8 mouse cellular contexts compared by ENCODE assay signal in the genomic region with DNA sequence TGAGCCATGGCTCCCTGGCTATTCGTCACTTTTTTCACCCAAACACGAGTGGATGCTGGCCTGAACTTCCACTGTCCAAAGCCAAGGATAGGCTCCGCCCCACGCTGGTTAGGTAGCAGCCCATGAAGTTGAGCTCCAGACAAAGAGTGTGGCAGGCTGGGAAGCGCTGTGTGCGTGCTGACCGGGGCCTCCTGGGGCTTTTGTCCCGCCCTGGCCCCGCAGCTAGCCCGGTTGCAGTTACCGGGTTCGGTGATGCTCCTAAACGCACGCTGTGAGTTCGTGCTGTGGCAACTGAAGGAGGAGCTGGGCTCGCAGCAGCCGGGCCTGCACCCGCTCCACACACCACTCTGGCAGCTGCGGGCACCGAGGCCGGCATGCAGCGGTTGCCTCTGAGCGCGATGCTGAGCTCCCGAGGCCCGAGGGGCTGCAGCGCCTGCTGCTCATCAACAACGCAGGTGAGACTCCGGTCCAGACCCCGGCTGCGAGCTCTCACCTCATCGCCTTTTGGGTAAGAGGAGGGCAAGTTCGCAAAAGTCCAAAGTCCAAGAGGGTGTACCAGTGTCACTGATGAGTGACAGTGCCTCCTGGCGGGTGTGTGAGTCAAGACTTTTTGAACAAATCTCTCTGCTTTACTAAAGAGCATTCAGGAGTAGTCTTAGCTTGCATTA. TPM values are rescaled to one million over a fixed set of nuclear protein-coding genes. Genes with fewer than 3 reads are reported as not detected.
DNase-seq lines count a peak whose midpoint lies in the region; ATAC-seq and TF ChIP-seq lines count a peak whose summit lies in the region.

No protein-coding gene starts in this region.

- DNase-seq in left cerebral cortex, adult 2 months (ENCODE audit: extremely low spot score in 1 of 2, low spot score in 2 of 2), result no peak
- no peak for DNase-seq in left cerebral cortex, adult 11 months (ENCODE audit: low spot score)
- DNase-seq in c-Kit-positive CD71-negative TER-119-negative erythroid progenitor cells, embryonic 14.5 days (ENCODE audit: low read depth), result peak; percentile 17
- peak; percentile 25 to 58 for DNase-seq in gastrocnemius, postnatal 4 days (ENCODE audit: low spot score in 2 of 2)
- DNase-seq in spleen, postnatal 14 days (ENCODE audit: low spot score in 2 of 2), result no peak

- 2% methylated on average over 34 of the region's 34 CpGs for WGBS in intestine, embryonic 16.5 days
- WGBS in liver, embryonic 16.5 days (ENCODE audit: insufficient replicate concordance), result 3% methylated on average over 34 of the region's 34 CpGs
- 1% methylated on average over 34 of the region's 34 CpGs for WGBS in neural tube, embryonic 13.5 days

- no peaks in the 10 kb centered on the region for H3K9me3 ChIP-seq in intestine, embryonic 16.5 days (ENCODE audit: control insufficient read depth, low read length)
- H3K9me3 ChIP-seq in liver, embryonic 16.5 days (replicated peaks; ENCODE audit: control insufficient read depth, low read length), result no peaks in the 10 kb centered on the region
- no peaks in the 10 kb centered on the region for H3K9me3 ChIP-seq in neural tube, embryonic 13.5 days

- ATAC-seq in intestine, embryonic 16.5 days, result peak; percentile 64
- 0 out of 2 replicates have a peak, but pooled peaks have one; percentile 27 for ATAC-seq in liver, embryonic 16.5 days (ENCODE audit: low read depth)
- ATAC-seq in neural tube, embryonic 13.5 days (ENCODE audit: low read depth), result peak; percentile 58; the same call in 1 of the 2 replicates

- peaks cover 10% of the 10 kb centered on the region for H3K4me1 ChIP-seq in intestine, embryonic 16.5 days (ENCODE audit: control insufficient read depth, insufficient read depth, low read length)
- H3K4me1 ChIP-seq in liver, embryonic 16.5 days (ENCODE audit: control insufficient read depth, low read depth, low read length), result no peaks in the 10 kb centered on the region
- H3K4me1 ChIP-seq in neural tube, embryonic 13.5 days (replicated peaks), result peaks cover 10% of the 10 kb centered on the region

- no peak overlapping the region for H3K27ac ChIP-seq in left cerebral cortex, adult 2 months
- H3K27ac ChIP-seq in intestine, embryonic 16.5 days (ENCODE audit: low read length), result no peak overlapping the region
- no peak overlapping the region for H3K27ac ChIP-seq in liver, embryonic 16.5 days (ENCODE audit: low read length)
- no peak overlapping the region for H3K27ac ChIP-seq in neural tube, embryonic 13.5 days (replicated peaks)

- peak; percentile 53 for TF ChIP-seq CTCF in left cerebral cortex, adult 2 months (IDR thresholded peaks at IDR 0.05)

- intact Hi-C loops in left cerebral cortex, adult 2 months (cut with DNase I), result loop anchor here (1.0 to 2.0 kb wide), 2 partner anchors 240 to 255 kb away; no protein-coding TSS in a partner anchor

- H3K9ac ChIP-seq in intestine, embryonic 16.5 days (ENCODE audit: low read depth, low read length), result peak overlapping the region; percentile 69
- H3K9ac ChIP-seq in liver, embryonic 16.5 days (ENCODE audit: low read depth, low read length), result no peak overlapping the region
- H3K9ac ChIP-seq in neural tube, embryonic 13.5 days, result peak overlapping the region; percentile 67

- H3K36me3 ChIP-seq in intestine, embryonic 16.5 days (ENCODE audit: control insufficient read depth, insufficient read depth, low read length), result no peaks in the 10 kb centered on the region
- no peaks in the 10 kb centered on the region for H3K36me3 ChIP-seq in liver, embryonic 16.5 days (ENCODE audit: control insufficient read depth, insufficient read depth)
- H3K36me3 ChIP-seq in neural tube, embryonic 13.5 days, result no peaks in the 10 kb centered on the region

- H3K4me3 ChIP-seq in left cerebral cortex, adult 2 months, result peak overlapping the region; percentile 43
- H3K4me3 ChIP-seq in intestine, embryonic 16.5 days (ENCODE audit: low read length), result peak overlapping the region; percentile 56
- peak overlapping the region; percentile 47 for H3K4me3 ChIP-seq in liver, embryonic 16.5 days (ENCODE audit: low read depth, low read length)
- peak overlapping the region; percentile 40 for H3K4me3 ChIP-seq in neural tube, embryonic 13.5 days

- peak overlapping the region; percentile 87 for H3K4me2 ChIP-seq in intestine, embryonic 16.5 days (ENCODE audit: low read depth, low read length)
- H3K4me2 ChIP-seq in liver, embryonic 16.5 days (ENCODE audit: low read depth, low read length), result peak overlapping the region; percentile 59
- H3K4me2 ChIP-seq in neural tube, embryonic 13.5 days, result peak overlapping the region; percentile 65

- no peaks in the 10 kb centered on the region for H3K27me3 ChIP-seq in intestine, embryonic 16.5 days (replicated peaks; ENCODE audit: control insufficient read depth, insufficient read depth, low read length)
- H3K27me3 ChIP-seq in liver, embryonic 16.5 days (ENCODE audit: control insufficient read depth, insufficient read depth, low read depth, low read length), result peaks cover 7% of the 10 kb centered on the region
- no peaks in the 10 kb centered on the region for H3K27me3 ChIP-seq in neural tube, embryonic 13.5 days

RNA-seq across cellular contexts. Expression of gene Spr, which starts 17.4 kb away (rescaled TPM):
- 10 to 100 TPM; 40.8 to 41.6 TPM for total RNA-seq in left cerebral cortex, adult 2 months (2021)
- 10 to 100 TPM; 18.7 to 23.5 TPM for total RNA-seq in gastrocnemius, postnatal 4 days (2021)
- 94.1 and 101 TPM in 2 replicates for polyA plus RNA-seq in intestine, embryonic 16.5 days (2015; fragmentation: Nextera tagmentation; extraction: Ambion mirVana)
- 29.0 and 30.2 TPM in 2 replicates for polyA plus RNA-seq in liver, embryonic 16.5 days (2015; fragmentation: Nextera tagmentation; extraction: Ambion mirVana)
- 23.8 and 25.0 TPM in 2 replicates for polyA plus RNA-seq in neural tube, embryonic 13.5 days (2015; fragmentation: Nextera tagmentation; extraction: Ambion mirVana)

RNA-seq across cellular contexts. Expression of gene Emx1, which starts 32.2 kb away (rescaled TPM):
- 10 to 100 TPM; 32.8 to 40.1 TPM for total RNA-seq in left cerebral cortex, adult 2 months (2021)
- not detected for total RNA-seq in gastrocnemius, postnatal 4 days (2021)
- 0.10 TPM in 1 of 2 replicates, not detected in the other for polyA plus RNA-seq in intestine, embryonic 16.5 days (2015; fragmentation: Nextera tagmentation; extraction: Ambion mirVana)
- not detected in 2 replicates for polyA plus RNA-seq in liver, embryonic 16.5 days (2015; fragmentation: Nextera tagmentation; extraction: Ambion mirVana)
- polyA plus RNA-seq in neural tube, embryonic 13.5 days (2015; fragmentation: Nextera tagmentation; extraction: Ambion mirVana), result 0.32 TPM in 1 of 2 replicates, not detected in the other

Comparison
In these comparisons a context has a peak if more than half of its experiments do, and no peak if none do; other contexts are left out.
1. DNase-seq: peak in c-Kit-positive CD71-negative TER-119-negative erythroid progenitor cells, embryonic 14.5 days (single experiment) and gastrocnemius, postnatal 4 days (2 of 2); none in left cerebral cortex, adult 2 months (0 of 2), left cerebral cortex, adult 11 months (single experiment) and spleen, postnatal 14 days (0 of 2).
2. Peak in every context shown above with its lines, with median percentiles within 50 percentile points of each other: H3K4me3 ChIP-seq, ATAC-seq and H3K4me2 ChIP-seq.